Mouse (Mus musculus): ENCODE measurements around the gene Zfp266.
A peak's percentile ranks its signal among the peaks of the same experiment; 100 is the strongest.

The Zfp266 gene

DNA sequence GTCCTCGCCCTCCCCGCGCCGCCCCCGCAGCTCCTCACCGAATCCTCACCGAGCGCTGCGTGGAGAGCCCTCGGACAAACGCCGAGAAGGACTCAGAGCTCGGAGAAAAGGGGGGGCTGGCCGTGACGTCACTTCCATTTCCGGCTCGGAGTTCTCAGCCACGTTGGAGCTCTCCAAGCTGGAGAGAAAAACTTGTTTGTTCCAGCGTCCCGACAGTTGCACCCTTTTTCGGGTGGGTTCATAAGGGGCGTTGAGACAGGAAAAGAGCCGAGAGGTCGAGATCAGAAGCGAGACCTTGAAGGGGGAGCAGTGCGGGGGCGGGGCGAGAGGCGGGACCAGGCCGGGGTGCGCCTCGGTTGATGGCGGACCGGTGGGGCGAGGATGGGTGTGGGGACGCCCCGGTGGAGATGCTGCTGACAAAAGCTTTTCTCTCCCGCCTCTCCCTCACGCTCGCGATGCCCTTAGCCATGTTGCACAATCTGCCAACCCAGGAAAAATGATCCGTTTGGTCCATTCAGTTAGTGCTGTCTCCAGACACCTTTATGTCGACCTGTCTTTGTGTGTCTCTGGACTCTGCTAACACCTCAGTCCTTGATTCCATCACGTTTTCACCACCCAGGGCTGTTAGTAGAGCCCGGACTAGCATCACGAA, at the start of gene Zfp266:
Zfp266 (minus strand) TSS at position 112 of the 652 bp plus-strand sequence.
- peak; percentile 94 for DNase-seq

DNA sequence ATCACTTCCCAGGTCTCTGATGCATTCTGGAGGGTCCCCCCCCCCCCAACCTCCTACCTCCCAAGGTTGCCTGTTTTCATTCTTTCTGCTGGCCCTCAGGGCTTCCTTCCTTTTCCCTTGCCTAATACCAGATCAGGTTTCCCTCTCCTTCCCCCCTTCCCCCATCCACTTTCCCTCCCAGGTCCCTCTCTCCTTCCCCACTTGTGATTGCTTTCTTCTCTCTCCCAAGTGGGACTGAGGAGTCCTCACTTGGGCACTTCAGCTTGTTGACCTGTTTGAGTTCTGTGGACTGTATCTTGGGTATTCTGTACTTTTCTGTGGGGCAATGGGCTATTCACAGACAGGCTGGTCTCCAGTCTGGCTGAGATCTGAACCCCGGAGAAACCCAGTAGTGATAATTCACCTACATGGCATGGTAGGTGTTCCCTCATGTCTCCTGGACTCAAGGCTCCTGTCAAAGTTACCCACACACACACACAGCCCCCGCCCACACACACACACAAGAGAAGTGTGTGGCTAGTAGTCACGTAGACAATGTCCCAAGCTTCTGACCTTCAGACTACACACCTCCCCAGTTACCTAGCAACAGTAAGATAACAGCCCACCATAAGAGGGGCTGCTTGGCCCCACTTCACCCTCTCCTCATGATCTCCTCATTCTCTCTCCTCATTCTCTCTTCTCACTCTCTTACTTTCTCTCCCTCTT, 44.3 kb upstream of the Zfp266 start:
- peak; percentile 19 for DNase-seq

DNA sequence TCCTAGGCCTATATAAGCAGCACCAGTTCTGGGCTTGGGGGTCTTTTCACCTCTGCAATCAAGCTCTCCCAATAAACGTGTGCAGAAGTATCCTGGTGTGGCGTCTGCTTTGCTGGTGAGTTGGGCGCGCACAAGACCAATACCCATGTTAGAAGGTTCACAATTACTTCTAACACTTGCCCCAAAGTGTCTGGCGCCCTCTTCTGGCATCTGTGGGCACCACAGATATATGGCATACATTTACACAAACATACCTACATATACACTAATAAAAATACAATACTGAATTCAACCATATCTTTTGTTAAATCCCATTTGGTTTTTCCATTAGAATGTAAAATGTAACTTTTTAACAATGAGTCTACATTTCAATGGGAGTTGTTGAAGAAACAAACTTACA, 41.0 kb upstream of the Zfp266 start:
- no peak for DNase-seq

DNA sequence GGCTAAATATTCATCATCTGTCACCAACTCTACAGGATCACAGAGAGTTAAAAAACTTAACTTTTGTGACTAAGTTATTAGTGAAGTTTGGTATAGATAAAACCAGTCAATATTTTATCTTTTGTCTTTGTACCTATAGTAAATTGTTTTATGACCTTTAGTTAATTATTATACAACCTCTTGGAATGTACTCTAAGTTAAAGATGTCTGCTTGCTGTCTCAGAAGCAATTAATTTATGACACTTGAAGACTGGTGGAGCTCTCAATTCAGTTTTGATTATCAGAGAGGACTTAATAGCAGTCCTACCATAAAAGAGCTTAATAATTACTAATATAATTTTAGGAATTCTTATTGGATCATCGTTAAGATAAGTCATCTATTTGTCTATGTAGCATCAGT, 31.5 kb upstream of the Zfp266 start:
- no peak for DNase-seq

DNA sequence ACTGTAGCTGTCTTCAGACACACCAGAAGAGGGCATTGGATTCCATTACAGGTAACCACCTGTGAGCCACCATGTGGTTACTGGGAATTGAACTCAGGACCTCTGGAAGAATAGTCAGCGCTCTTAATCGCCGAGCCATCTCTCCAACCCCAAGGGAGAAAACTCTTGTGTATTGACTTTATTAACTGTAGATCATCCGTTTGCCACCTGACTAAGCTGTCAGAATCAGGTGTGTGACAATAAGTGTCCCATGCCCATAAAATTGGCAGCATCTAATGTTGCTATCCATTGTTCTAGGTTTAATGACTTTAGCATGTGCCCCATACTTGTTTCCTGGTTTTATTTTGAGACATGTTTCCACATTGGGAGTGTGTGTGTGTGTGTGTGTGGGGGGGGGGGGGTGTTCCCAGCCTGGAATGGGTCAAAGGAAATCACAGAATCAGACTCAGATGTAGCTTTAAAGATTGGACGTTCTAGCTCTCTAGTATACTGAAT, 30.6 kb upstream of the Zfp266 start:
- DNase-seq: no peak

DNA sequence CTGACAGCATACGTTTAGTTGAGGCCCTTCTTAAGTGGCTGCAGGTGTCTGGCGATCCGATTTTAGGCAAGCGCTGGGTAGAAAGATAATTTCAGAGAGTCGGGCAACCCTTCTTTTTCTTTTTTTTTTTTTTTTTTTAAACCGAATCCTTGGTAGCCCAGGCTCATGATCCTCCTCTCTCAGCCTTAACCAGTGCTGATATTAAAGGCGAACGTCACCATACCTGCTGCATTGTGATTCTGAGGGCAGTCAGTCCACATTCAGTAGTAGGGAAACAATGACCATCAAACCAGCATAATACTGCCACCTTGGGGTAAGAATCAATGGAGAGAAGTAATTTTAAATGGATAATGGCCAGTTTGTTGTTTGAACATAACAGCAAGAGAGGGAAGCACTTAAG, 23.9 kb upstream of the Zfp266 start:
- peak; percentile 31 for DNase-seq

DNA sequence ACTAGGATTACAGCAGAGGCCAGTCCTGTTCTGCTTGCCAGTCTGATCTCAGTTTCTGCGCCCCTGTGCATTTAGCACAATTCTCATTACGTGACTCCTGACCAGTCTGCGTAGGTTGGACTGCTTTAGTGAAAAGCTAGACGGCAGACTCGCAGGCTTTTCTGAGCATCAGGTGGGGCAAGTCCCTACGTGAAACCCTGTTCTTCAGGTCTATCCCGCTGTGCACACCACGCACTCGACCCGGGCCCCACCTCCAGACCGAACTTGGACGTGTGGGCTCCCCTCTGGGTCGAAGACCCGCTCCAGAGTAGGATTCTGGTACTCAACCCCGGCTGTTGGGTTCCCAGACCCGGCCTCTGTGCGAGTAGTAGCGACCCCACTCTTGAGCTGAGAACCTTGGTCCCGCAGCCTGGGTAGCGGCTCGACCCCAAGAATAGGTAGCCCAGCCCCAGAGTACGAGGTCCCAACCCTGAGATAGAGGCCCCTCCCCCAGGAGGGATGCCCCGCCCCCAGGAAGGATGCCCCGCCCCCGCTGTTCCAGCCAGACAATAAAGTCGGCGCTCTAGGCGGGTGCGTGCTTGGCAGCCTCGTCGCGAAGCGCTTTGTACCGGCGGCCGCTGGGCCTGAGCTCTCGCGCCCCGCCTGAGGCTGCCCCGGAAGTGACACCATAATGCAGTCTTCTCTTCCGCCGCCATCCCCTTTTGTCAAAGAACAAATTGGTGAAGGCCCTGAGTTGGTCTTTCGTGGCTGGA, 23.0 kb upstream of the Zfp266 start:
- DNase-seq: peak; percentile 83

DNA sequence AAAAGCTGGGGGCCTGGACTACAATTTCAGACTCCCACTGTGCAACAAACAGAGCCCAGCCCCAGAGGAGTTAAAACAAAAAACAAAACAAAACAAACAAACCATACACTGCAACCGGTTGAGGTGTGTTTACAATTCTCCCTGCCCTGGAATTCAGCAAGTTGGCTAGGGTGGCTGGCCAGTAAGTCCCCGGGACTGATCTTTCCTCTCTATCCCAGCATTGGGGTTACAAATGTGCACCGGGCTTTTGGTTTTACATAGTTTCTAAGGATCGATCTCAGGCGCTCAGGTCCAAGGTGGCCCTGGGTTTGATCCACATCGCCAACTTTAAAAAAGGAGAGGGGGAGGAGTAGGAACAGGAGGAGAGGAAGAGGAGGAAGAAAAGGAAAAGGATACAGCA, 22.3 kb upstream of the Zfp266 start:
- no peak for DNase-seq

DNA sequence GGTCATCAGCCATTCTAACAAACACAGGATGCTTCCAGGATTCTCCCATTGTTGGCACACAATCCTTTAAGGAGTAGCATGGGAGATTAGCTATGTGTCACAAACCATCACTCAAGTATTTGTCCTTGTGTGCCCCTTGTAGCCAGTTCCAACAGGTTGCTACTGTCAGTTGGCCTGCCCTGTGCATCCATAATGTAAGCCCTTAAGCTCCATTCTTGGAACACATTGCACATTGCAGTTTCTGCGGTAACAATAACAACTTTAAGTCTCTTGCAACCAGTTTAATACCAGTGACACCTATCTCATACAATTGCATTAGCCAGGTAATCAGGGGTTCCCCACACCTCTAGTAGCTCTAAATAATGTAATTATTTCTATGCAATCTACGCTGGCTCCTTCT, 15.4 kb upstream of the Zfp266 start:
- no peak for DNase-seq

DNA sequence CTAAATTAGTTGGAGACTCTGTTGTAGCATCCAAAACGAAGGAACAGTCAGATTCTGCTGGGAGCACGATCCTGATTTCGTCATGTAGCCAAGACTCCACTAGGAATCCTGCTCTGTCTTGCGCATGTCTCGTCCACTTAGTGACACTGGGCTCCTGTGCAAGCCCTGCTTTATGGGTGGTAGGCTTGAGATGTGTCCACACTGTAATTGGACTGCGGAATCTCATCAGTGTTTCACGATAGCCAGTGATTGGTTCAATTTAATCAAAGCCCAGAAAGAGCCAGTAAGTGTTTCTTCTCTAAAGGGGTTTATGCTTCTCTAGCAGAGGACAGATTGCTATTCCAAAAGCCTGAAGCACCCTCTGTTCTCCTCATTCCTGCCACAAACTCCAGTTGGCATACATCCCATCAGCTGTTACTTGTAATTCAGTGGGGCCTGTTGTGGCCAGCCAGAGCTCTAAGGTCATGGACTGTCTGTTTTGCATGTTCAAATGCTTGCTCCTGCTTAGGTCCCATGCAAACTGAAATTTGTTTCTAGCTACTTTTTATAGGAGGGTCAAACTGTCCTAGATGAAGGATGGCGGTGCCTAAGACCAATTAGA, 13.2 kb upstream of the Zfp266 start:
- DNase-seq: no peak

DNA sequence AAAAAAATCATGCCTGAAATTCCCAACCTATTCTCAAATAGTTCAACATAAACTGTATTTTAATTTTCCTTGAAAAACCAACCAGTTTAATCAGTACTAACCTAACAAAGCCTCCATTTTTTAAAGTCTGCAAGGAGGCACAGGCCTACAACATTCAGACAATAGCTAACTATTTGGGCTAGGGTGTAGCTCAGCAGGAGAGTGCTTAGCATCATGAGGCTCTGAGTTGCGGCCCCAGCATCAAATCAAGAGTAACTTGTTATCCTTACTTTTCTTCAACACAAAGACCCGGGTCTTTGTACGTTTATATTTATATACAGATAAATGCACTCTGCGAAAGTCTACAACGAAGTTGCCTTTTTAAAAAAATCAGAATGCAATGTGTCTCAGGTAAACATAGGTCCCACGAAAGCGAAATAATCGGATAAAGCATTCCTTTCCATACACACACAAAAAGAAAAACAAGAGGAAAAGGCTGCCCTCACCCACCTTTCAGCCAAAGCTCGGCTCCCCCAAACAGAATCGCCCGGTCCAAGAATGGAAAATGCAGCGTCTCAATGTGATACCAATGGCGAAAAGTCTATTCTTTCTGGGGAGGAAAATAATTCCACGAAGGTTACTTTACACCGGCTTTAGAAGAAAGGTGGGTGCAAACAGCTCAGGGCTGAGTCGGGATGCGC, 546 bp downstream of the Zfp266 start:
- no peak for DNase-seq

DNA sequence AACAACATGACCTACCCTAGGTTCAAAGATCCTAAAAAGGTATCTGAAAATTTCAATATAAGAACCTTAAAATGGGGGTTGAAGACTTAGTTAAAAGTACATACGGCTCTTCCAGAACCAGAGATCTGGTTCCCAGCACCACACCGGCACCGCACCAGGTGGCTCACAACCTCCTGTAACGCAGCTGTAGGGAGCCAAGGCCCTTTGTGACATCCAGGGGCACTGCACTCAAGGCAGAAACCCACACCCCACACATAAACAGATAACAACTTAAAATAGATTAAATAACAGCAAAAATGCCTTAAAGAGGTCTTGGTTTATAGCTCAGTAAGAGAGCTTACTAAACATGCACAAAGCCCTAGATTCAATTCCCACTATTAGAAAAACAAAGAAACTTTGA, 1.3 kb downstream of the Zfp266 start:
- no peak for DNase-seq

DNA sequence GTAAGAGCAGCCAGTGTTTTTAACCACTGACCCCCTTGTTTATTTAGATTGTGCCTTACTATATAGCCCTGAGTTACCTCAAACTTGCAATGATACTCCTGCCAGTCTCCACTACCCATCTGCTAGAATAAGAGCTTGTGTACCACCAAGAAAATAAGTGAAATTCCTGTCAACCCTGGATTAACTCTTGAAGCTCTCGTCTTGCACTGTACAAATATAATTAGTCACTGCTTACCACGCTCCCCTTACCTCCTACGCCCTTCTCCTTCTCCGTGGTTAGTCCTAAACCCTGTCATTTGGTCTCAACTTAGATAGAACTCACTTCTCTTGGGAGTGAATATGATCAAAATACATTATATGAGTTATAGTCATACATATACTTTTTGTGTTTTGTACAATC, 2.5 kb downstream of the Zfp266 start:
- DNase-seq: no peak

DNA sequence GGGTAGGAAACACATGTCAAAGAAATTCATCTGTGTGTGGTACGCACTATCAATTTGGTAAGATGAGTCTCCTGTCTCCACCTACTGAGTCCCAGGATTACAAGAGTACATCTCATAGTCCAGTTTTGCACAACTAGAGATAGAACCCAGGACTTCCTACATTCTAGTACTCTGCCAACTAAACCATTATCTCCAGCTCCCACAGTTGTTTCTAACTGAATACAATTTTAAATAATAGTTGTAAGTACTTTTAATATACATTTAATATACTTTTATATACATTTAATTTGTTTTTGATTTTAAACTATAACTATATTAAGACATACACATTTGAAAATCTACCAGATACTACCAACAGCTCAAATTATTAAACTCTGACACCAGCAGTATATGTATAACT, 3.5 kb downstream of the Zfp266 start:
- no peak for DNase-seq

DNA sequence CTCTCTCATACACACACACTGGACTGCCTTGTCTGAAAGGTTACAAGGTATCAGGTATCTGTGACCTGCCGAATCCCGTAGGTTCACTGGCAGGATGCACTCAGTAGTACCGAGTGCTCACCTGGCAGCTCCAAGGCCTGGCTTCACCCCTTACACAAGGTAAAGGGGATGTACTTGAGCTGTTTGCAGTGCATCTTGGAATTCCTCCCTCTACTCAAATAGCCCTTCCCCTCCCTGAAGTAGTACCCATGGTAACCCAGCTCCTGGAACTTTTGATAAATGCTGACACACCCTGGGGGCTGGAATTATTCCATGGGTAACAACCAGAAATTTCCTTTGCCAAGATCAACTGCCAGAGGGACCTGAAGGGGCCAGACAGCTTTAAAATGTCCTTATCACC, 7.2 kb downstream of the Zfp266 start:
- peak; percentile 36 for DNase-seq

DNA sequence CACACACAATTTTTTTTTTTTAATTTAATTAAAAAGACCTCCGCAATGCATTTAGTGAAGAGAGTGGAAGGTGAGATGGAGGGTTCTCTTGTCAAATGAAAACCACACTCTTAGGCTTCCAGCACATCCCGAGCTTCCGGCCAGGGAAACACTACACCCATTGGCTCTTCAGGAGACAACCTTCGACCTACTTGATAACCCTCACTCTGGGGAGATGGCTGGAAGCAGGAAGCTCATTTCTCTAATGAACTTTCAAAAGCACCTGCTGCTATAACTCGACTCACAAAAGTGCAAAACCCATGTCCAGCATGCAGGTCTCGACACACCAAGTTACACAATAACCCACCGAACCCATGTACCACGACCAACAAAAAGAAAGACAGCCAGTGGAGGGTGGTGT, 8.5 kb downstream of the Zfp266 start:
- no peak for DNase-seq

DNA sequence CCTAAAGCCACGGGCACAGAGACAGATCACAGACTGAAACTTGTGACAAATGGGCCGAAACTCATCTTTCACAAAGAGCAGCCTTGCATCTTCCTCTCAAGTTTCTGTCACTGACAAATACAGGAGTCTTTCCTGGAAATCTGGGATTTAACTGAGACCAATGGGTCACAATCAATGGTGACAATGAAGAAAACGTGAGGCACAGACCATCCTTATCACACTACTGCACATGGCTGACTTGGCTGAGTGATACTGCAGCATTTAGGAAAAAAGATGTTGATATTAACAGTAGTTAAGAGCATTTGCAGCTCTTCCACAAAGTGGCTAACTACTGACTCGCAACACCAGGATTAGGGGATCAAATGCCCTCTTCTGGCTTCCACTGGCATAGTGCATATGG, 9.6 kb downstream of the Zfp266 start:
- DNase-seq: no peak

DNA sequence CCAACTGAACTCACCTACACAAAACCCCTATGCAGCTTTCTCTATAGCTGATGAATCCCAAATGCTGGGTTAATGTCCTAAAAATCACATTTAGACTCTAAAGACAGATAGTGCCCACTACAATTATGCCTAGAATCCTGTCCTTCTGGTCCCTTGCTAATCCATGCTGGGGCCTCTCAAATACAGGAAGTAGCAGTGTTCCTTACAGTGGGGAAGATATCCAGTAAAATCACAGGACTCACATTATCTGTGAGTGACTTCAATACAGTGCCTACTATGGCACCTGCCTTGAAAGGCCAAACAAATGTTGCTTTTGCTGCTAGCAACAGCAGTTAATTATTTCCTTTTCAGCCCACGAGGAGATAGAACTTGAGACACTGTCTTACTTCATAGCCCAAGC, 10.9 kb downstream of the Zfp266 start:
- no peak for DNase-seq

DNA sequence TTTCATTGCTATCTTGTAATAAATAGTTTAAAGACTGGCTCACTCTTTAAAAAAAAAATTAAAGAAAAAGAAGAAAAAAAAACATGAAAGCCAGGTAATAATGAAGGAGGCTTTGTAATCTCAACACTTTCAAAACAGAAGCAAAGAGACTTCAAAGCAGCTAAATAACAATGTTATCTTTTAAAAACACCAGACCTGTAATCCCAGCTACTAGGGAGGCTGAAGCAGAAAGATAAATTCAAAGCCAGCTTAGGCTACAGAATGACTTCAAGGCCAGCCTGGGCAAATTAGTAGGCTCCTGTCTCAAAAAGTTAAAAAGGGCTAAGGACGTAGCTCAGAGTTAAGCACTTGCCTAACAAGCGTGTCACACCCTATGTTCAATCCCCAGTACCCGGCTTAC, 11.5 kb downstream of the Zfp266 start:
- DNase-seq: no peak

DNA sequence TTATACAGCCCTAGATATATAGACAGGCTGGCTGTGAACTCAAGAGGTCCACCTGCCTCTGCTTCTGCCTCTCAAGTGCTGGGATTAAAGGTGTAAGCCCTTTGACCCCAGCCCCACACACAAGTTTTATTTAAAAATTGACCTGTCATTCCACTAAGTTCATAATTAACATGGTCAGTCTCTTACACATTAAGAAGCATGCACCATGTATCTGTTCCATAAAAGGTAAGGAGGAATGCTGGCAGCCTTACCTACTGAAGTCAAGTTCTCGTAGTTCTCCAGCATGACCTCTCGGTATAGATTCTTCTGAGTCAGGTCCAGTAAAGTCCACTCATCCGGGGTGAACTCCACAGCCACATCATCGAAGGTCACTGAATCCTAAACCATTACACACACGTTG, 16.4 kb downstream of the Zfp266 start:
- no peak for DNase-seq

DNA sequence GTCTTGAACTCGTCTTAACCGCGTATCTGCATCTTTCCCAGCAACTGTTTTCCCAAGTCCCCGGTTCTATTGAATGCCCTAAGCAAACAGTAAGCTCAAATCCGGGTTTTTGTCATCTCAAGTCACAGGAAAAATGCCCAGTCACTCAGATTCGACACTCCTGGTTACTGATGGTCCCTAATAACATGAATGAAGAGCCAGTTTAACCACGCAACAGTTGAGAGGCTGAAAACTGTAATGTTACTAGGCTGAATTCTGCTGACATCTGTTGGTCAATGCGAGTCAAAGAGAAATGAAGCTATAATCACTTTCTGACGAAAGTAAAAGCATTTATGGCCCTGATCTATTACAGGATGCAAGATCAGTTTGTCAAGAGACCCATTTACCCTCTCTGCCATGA, 27.9 kb downstream of the Zfp266 start:
- no peak for DNase-seq

DNA sequence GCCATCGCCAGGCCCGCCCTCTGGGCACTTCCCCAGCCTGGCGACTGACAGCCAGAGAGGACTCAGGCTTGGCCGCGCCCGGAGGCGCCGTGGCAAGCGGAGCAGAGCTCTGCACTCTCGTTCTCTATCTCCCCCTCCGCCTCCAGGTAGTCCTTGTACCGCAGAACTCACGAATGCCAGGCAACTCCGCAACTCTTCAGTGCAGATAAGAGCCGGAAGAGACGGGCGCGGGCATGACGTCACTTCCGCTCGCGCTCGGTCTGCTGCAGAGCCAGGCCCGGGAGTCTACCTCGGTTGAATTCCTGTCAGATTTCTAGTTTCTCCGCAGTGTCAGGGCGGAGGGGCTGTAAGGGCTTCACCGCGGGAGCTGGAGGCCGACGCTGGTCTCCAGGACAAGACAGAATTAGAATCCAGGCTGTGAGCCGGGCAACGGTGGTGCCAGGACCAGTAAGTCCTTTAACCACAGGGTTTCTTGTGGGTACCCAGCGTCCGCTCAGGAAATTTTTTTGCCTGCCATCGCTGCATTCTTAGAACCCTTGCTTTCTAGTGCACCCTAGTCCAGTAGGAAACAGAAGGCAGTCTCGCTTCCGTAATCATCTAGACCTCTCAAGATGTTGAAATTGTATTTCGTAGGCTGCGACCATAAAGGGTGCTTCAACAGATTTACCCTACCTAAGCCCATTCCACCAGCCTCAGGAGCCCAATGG, 28.5 kb downstream of the Zfp266 start, which contains the start of gene Zfp426:
Zfp426 (minus strand) TSS at position 220 of the 707 bp plus-strand sequence.
- DNase-seq: peak; percentile 87

Measured in lung, postnatal 14 days (tissue).